23 mouse cellular contexts compared by ENCODE assay signal in the genomic region with DNA sequence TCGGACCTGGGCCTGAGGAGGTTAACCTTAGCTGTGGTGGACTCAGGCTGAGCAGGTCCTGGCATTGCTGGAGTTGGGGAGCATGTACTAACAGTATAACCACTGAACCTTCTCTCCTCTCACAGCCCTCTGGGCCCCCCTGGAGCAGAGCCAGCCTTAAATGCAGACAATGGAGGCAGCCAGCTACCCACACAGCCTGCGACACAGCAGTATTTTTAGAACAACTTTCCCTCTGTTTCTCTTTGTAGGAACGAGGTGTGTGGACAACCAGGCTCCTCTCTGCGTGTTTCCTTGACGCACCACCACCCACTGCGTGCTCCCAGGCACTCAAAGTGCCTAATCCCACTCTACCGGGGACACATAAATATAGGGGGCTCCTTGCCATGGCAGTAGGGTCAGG.
A peak's percentile ranks its signal among the peaks of the same experiment; 100 is the strongest.
DNase-seq lines count a peak whose midpoint lies in the region; ATAC-seq and TF ChIP-seq lines count a peak whose summit lies in the region.
"Had no signal": no experiment of that assay in that cellular context is flagged by ENCODE, and none has a peak within 500 bp of the region (broad histone marks: within the 10 kb centered on the region; RNA-seq: fewer than 3 reads in every experiment).

No protein-coding gene starts in this region.

- DNase-seq in heart, adult 8-10 months (ENCODE audit: low spot score) = no peak
- DNase-seq in brain, embryonic 14.5 days (ENCODE audit: low read depth) = peak; percentile 39
- DNase-seq in left cerebral cortex, adult 9 months (ENCODE audit: low spot score in 2 of 2) = peak; percentile 61 to 68
- peak; percentile 52 for DNase-seq in right cerebral cortex, postnatal 14 days
- no peak for DNase-seq in midbrain, embryonic 11.5 days (ENCODE audit: low spot score, missing footprints)
- DNase-seq: adrenal gland, postnatal 36 days; B cell, adult 2 months; cerebellum, adult 8-10 months; heart, postnatal 10 days; kidney, adult 9 months; kidney, postnatal 25 days; liver, postnatal 0 days; lung, postnatal 14 days; midbrain, embryonic 14.5 days; spleen, adult 18-20 months; thymus, adult 2 months had no signal

- peaks cover 17% of the 10 kb centered on the region for H3K27me3 ChIP-seq in heart, embryonic 13.5 days (replicated peaks)
- H3K27me3 ChIP-seq in midbrain, embryonic 11.5 days (ENCODE audit: control insufficient read depth, insufficient read depth, low read length) = no peaks in the 10 kb centered on the region
- H3K27me3 ChIP-seq in midbrain, embryonic 16.5 days (ENCODE audit: control insufficient read depth, insufficient read depth, low read depth, low read length) = no peaks in the 10 kb centered on the region
- H3K27me3 ChIP-seq: forebrain, embryonic 13.5 days; neural tube, embryonic 15.5 days had no signal

- WGBS in heart, embryonic 13.5 days = 29% methylated on average over 7 of the region's 7 CpGs
- 70% methylated on average over 7 of the region's 7 CpGs for WGBS in midbrain, embryonic 11.5 days
- WGBS in midbrain, embryonic 16.5 days = 62% methylated on average over 7 of the region's 7 CpGs

- ATAC-seq in heart, embryonic 13.5 days (ENCODE audit: extremely low read depth, insufficient number of reproducible peaks, low FRiP score, low TSS enrichment) = no peak
- ATAC-seq in midbrain, embryonic 11.5 days (ENCODE audit: low FRiP score) = no peak
- ATAC-seq in midbrain, embryonic 16.5 days = no peak
- ATAC-seq: forebrain, embryonic 13.5 days; liver, postnatal 0 days had no signal

- no peaks in the 10 kb centered on the region for H3K9me3 ChIP-seq in heart, embryonic 13.5 days
- H3K9me3 ChIP-seq in midbrain, embryonic 11.5 days (ENCODE audit: control insufficient read depth, low read length) = no peaks in the 10 kb centered on the region
- no peaks in the 10 kb centered on the region for H3K9me3 ChIP-seq in midbrain, embryonic 16.5 days (replicated peaks; ENCODE audit: control insufficient read depth, low read length, poor library complexity, severe bottlenecking)
- H3K9me3 ChIP-seq: forebrain, embryonic 13.5 days; hindbrain, embryonic 13.5 days; limb, embryonic 10.5 days; neural tube, embryonic 15.5 days had no signal

- no peak overlapping the region for H3K4me3 ChIP-seq in heart, embryonic 13.5 days
- no peak overlapping the region for H3K4me3 ChIP-seq in midbrain, embryonic 11.5 days (ENCODE audit: low read depth, low read length)
- no peak overlapping the region for H3K4me3 ChIP-seq in midbrain, embryonic 16.5 days (ENCODE audit: low read depth, low read length)
- H3K4me3 ChIP-seq: forebrain, embryonic 13.5 days; hindbrain, embryonic 13.5 days; limb, embryonic 10.5 days; myocyte; neural tube, embryonic 15.5 days had no signal

- peak overlapping the region; percentile 66 for H3K27ac ChIP-seq in heart, embryonic 13.5 days (replicated peaks)
- no peak overlapping the region for H3K27ac ChIP-seq in midbrain, embryonic 11.5 days (ENCODE audit: low read depth, low read length)
- no peak overlapping the region for H3K27ac ChIP-seq in midbrain, embryonic 16.5 days (ENCODE audit: low read length)
- H3K27ac ChIP-seq: forebrain, embryonic 13.5 days; hindbrain, embryonic 13.5 days; limb, embryonic 10.5 days; neural tube, embryonic 15.5 days had no signal

- H3K36me3 ChIP-seq in heart, embryonic 13.5 days = no peaks in the 10 kb centered on the region
- H3K36me3 ChIP-seq in midbrain, embryonic 11.5 days (ENCODE audit: control insufficient read depth, insufficient read depth, low read length) = no peaks in the 10 kb centered on the region
- no peaks in the 10 kb centered on the region for H3K36me3 ChIP-seq in midbrain, embryonic 16.5 days (ENCODE audit: control insufficient read depth, insufficient read depth, low read length)
- H3K36me3 ChIP-seq: hindbrain, embryonic 13.5 days; limb, embryonic 10.5 days; neural tube, embryonic 15.5 days had no signal

- no peak for TF ChIP-seq CTCF in brain, embryonic 14.5 days (IDR thresholded peaks at IDR 0.05; ENCODE audit: borderline replicate concordance, extremely low read depth, insufficient read depth, insufficient read length)

- 0 out of 2 replicates have a peak overlapping the region, but pooled peaks have one; percentile 10 for H3K4me2 ChIP-seq in heart, embryonic 13.5 days
- no peak overlapping the region for H3K4me2 ChIP-seq in midbrain, embryonic 11.5 days
- H3K4me2 ChIP-seq in midbrain, embryonic 16.5 days (ENCODE audit: low read length) = no peak overlapping the region
- H3K4me2 ChIP-seq: forebrain, embryonic 13.5 days; hindbrain, embryonic 13.5 days; neural tube, embryonic 15.5 days had no signal

- no peak for TF ChIP-seq POLR2A in brain, embryonic 14.5 days (IDR thresholded peaks at IDR 0.05; ENCODE audit: borderline replicate concordance, extremely low read depth, insufficient read depth, insufficient read length, poor library complexity, severe bottlenecking)

- peaks cover 59% of the 10 kb centered on the region for H3K4me1 ChIP-seq in heart, embryonic 13.5 days
- H3K4me1 ChIP-seq in midbrain, embryonic 11.5 days (ENCODE audit: control insufficient read depth, insufficient read depth, low read length) = no peaks in the 10 kb centered on the region
- H3K4me1 ChIP-seq in midbrain, embryonic 16.5 days (ENCODE audit: control insufficient read depth, insufficient read depth, low read length) = no peaks in the 10 kb centered on the region

- 0 out of 2 replicates have a peak overlapping the region, but pooled peaks have one; percentile 24 for H3K9ac ChIP-seq in heart, embryonic 13.5 days
- H3K9ac ChIP-seq in midbrain, embryonic 11.5 days (ENCODE audit: low read length) = no peak overlapping the region
- no peak overlapping the region for H3K9ac ChIP-seq in midbrain, embryonic 16.5 days (ENCODE audit: low read depth, low read length)
- H3K9ac ChIP-seq: forebrain, embryonic 13.5 days; hindbrain, embryonic 13.5 days; liver, postnatal 0 days; neural tube, embryonic 15.5 days had no signal

Comparison
In these comparisons a context has a peak if more than half of its experiments do, and no peak if none do; other contexts are left out.
1. DNase-seq: peak in brain, embryonic 14.5 days (single experiment), left cerebral cortex, adult 9 months (2 of 2) and right cerebral cortex, postnatal 14 days (single experiment); none in heart, adult 8-10 months (single experiment) and midbrain, embryonic 11.5 days (single experiment).